Mouse (Mus musculus) layer of hippocampus, adult 9-11 months (tissue): ENCODE measurements around the gene Icam4.
"Not testable (repeated sequence)": the region's sequence is repeated elsewhere in the genome, so short reads cannot be mapped to it uniquely, and the experiment has no call there.

Experiments
- DNase-seq: peaks from one replicate; pipeline ENCODE4 v3.0.0; 2022

The Icam4 gene

GRCm38 (mm10) chr9:21036161-21036560 lies 7.0 kb downstream of the Icam4 start:
- no peak for DNase-seq

GRCm38 (mm10) chr9:21036666-21037065 lies 7.5 kb downstream of the Icam4 start:
- DNase-seq = no peak

- DNase-seq = no peak
Observed at GRCm38 (mm10) chr9:21037481-21037891, 8.3 kb downstream of the Icam4 start.

- DNase-seq = no peak
Observed at GRCm38 (mm10) chr9:21039779-21040178, 10.6 kb downstream of the Icam4 start.

GRCm38 (mm10) chr9:21041308-21041707 lies 12.1 kb downstream of the Icam4 start:
- DNase-seq = peak; percentile 93

- DNase-seq = no peak
Observed at GRCm38 (mm10) chr9:21043563-21043962, 14.4 kb downstream of the Icam4 start.

GRCm38 (mm10) chr9:21044785-21045184 lies 15.6 kb downstream of the Icam4 start:
- not testable (repeated sequence) for DNase-seq

- no peak for DNase-seq
Observed at GRCm38 (mm10) chr9:21045235-21045634, 16.1 kb downstream of the Icam4 start.

- no peak for DNase-seq
Observed at GRCm38 (mm10) chr9:21051578-21051977, 22.4 kb downstream of the Icam4 start.

GRCm38 (mm10) chr9:21062928-21063327 lies 33.8 kb downstream of the Icam4 start:
- peak; percentile 79 for DNase-seq

- no peak for DNase-seq
Observed at GRCm38 (mm10) chr9:21067006-21067684, 38.0 kb downstream of the Icam4 start, which contains the start of gene Zglp1. TSS of gene Zglp1 (minus strand) at chr9:21067093.

- DNase-seq = no peak
Observed at GRCm38 (mm10) chr9:21072641-21073040, 43.5 kb downstream of the Icam4 start.

GRCm38 (mm10) chr9:21073044-21073840 lies 44.1 kb downstream of the Icam4 start, which contains the start of the genes Gm49373 and Fdx1l:
TSS of gene Gm49373 (minus strand) at chr9:21073096.
TSS of gene Fdx1l (minus strand) at chr9:21073614.
- peak; percentile 93 for DNase-seq

- no peak for DNase-seq
Observed at GRCm38 (mm10) chr9:21074173-21074572, 45.0 kb downstream of the Icam4 start.

GRCm38 (mm10) chr9:21075625-21076024 lies 46.5 kb downstream of the Icam4 start:
- DNase-seq = no peak
